Mouse (Mus musculus): ENCODE data around the gene Cxcr2.

DNA sequence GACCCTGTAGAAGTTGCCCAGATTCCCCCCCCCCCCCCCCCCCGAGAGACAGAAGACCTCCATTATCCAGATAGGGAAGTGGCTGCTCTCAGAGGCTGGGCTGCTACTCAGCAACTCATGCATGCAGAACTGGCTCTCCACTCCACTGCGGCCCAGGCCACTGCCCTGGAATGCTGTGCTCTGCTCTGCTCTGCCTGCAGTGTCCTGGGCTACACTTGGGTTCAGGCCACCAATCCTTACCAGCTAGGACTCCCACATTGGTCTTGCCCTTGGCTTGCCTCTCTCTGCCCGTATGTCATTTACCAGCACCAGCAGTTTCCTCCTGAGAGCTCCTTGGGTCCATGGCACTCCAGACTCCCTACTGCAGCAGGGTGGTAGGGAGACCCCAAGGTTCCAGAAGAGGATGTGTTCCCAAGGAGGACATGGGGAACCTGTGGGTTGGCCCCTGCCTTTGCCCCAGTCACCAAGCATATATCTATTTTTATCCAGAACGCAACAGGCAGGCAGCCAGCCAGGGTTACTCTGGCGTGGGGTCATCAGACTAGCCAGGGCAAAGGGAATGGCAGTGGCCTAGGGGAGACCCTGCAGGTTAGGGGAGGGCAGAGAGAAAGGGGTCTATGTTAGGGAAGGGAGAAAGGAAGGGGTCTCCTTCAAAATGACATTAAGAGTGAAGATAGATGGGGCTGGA, 45.7 kb upstream of the Cxcr2 start:
- no peak for TF ChIP-seq CTCF (IDR thresholded peaks at IDR 0.05; ENCODE audit: low read depth)
- no peak for TF ChIP-seq EP300 (optimal IDR thresholded peaks at IDR 0.05)
